Mouse (Mus musculus) heart, postnatal 0 days (tissue): Measurements from ENCODE around the gene Pebp1. TPM values are rescaled to one million over a fixed set of nuclear protein-coding genes. Genes with fewer than 3 reads are reported as not detected.

ENCODE experiments used
- ATAC-seq: fragments of 200-750 bp; cut with Nextera tagmentation; 2 replicates; pipeline ENCODE4 v1.8.0; 2017; ENCODE audit warnings: low read depth, moderate number of reproducible peaks, moderate library complexity; ENCODE audit not compliant: insufficient read depth
- DNase-seq: peaks from one replicate; pipeline ENCODE4 v3.0.0-alpha.2; 2016; ENCODE audit warnings: low spot score
- H3K27ac ChIP-seq: fragments of 300-500 bp; sonication (generic); 2 replicates; pipeline ENCODE4 v1.5.1; 2014; ENCODE audit warnings: low read depth, mild to moderate bottlenecking
- H3K27me3 ChIP-seq: fragments of 300-500 bp; sonication (generic); 2 replicates; pipeline ENCODE4 v1.6.1; 2014; ENCODE audit warnings: low read length, mixed read lengths; ENCODE audit not compliant: control insufficient read depth, insufficient read depth
- H3K36me3 ChIP-seq: fragments of 300-500 bp; sonication (generic); replicated peaks from 2 replicates; pipeline ENCODE4 v1.6.1; 2014; ENCODE audit warnings: low read length, mixed read lengths; ENCODE audit not compliant: control insufficient read depth, insufficient read depth
- H3K4me1 ChIP-seq: fragments of 300-500 bp; sonication (generic); 2 replicates; pipeline ENCODE4 v1.6.1; 2014; ENCODE audit warnings: antibody characterized with exemption; ENCODE audit not compliant: control insufficient read depth, insufficient read depth
- H3K4me2 ChIP-seq: fragments of 300-500 bp; sonication (generic); 2 replicates; pipeline ENCODE4 v1.6.1; 2014; ENCODE audit warnings: low read depth, mild to moderate bottlenecking, low read length, moderate library complexity
- H3K4me3 ChIP-seq: fragments of 300-500 bp; sonication (generic); 2 replicates; pipeline ENCODE4 v1.5.1; 2014; ENCODE audit warnings: low read depth, low read length
- H3K9ac ChIP-seq: fragments of 300-500 bp; sonication (generic); replicated peaks from 2 replicates; pipeline ENCODE4 v1.6.1; 2014; ENCODE audit warnings: low read depth, low read length, mixed read lengths
- H3K9me3 ChIP-seq: fragments of 300-500 bp; sonication (generic); replicated peaks from 2 replicates; pipeline ENCODE4 v1.6.1; 2016; ENCODE audit warnings: low read length; ENCODE audit not compliant: control insufficient read depth
- CTCF ChIP-seq: IDR thresholded peaks from 2 replicates; pipeline ENCODE4 v1.5.1; 2016; ENCODE audit warnings: antibody characterized with exemption, control low read depth, low read depth
- EP300 ChIP-seq: IDR thresholded peaks from 2 replicates; pipeline ENCODE4 v1.6.1; 2016; ENCODE audit warnings: antibody characterized with exemption, low read depth
- WGBS: fragments of 180-500 bp; shearing (Covaris S2); extraction: QIAGEN DNeasy Blood & Tissue Kit; methylation state at CpG from one replicate; pipeline ENCODE4 v1.1.7; 2014; 5-methylcytosine and 5-hydroxymethylcytosine counted together
- polyA plus RNA-seq: library from polyadenylated mRNA; unstranded; fragments of >200 nt; fragmentation: Nextera tagmentation; extraction: Ambion mirVana; gene quantifications from 2 replicates; pipeline ENCODE4 v1.2.1, GENCODE M21; 2015
- total RNA-seq: library from RNA; depleted of rRNA; stranded (reverse); fragments of >200 nt; gene quantifications from 2 replicates; pipeline ENCODE4 v1.2.3, GENCODE M21; 2014; ENCODE audit warnings: low replicate concordance

Gene Pebp1
- total and polyA plus RNA-seq, 2 experiments from 2014 or later: 527 to 871 TPM

DNA sequence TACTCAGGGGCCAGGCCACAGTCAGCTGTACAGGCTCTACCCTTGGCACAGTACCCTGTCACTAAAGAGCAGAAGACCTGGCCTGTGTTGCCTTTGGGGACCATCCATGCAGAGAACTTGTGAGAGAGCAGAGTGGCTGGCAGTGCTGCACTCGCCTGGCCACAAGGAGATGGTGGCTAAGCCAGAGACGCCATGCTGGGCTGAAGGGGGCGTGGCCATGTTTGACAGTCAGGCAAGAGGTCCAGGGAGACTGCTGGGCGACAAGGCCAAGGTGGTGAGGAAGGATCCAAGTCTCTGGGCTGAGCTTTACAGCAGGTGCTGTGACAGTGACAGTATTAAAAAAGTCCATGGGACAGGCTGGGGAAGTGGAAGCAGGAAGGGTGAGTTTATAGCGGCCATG is 18.7 kb downstream of the Pebp1 start:
- ATAC-seq: no peak
- H3K4me3 ChIP-seq: no peak overlapping the region
- no peaks in the 10 kb centered on the region for H3K27me3 ChIP-seq
- H3K27ac ChIP-seq: no peak overlapping the region
- H3K4me2 ChIP-seq: no peak overlapping the region
- H3K9ac ChIP-seq: no peak overlapping the region
- peaks cover 21% of the 10 kb centered on the region for H3K36me3 ChIP-seq
- WGBS: 48% methylated on average over 5 of the region's 5 CpGs
- DNase-seq: no peak
- TF ChIP-seq EP300: no peak
- no peak for TF ChIP-seq CTCF
- no peaks in the 10 kb centered on the region for H3K4me1 ChIP-seq
- H3K9me3 ChIP-seq: 0 out of 2 replicates have a peak, but pooled peaks cover 2% of the 10 kb centered on the region

DNA sequence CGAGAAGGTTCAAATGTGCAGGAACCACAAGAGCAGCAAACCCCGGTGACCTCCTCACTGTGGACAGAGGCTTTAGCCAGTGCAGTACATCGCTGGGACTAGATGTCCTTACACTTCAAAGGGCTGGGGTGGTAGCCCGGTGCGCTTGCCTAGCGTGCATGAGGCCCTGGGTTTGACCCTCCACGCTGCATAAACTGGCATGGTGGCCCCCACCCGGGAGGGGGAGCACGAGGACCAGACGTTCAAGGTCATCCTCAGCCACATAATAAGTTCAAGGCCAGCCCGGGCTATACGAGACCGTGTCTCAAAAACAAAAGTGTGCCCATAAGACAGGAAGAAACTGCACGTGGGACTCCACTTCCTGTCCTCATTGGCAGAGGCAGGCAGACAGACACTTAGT is 19.5 kb downstream of the Pebp1 start:
- Histone ChIP-seq H3K27me3 (no peaks in the 10 kb centered on the region), H3K9ac (no peak overlapping the region), H3K36me3 (peaks cover 27% of the 10 kb centered on the region), H3K4me3 (no peak overlapping the region), H3K27ac (no peak overlapping the region), H3K9me3 (0 out of 2 replicates have a peak, but pooled peaks cover 4% of the 10 kb centered on the region), H3K4me1 (no peaks in the 10 kb centered on the region), H3K4me2 (no peak overlapping the region)
- WGBS: 69% methylated on average over 14 of the region's 14 CpGs
- ATAC-seq: no peak
- DNase-seq: no peak
- TF ChIP-seq EP300 (no peak), CTCF (no peak)

DNA sequence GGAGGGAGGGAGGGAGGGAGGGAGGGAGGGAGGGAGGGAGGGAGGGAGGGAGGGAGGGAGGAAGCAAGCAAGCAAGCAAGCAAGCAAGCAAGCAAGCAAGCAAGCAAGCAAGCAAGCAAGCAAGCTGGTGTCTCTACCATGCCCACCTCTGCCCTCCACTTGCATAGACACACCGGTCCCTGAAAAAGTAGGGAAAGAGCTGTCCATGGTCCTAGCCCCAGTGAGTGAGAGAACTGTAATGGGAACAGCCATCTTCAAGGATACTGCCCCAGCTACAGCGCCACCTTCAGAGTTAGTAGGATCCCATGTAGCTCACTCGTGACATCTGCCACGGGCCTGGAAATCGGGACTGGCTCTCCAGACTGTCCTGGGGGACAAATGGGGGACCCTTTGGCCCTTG is 22.7 kb downstream of the Pebp1 start:
- no peaks in the 10 kb centered on the region for H3K27me3 ChIP-seq
- no peak overlapping the region for H3K9ac ChIP-seq
- H3K4me1 ChIP-seq: no peaks in the 10 kb centered on the region
- no peak overlapping the region for H3K4me3 ChIP-seq
- DNase-seq (no peak), ATAC-seq (no peak)
- H3K27ac ChIP-seq: no peak overlapping the region
- H3K36me3 ChIP-seq: peaks cover 27% of the 10 kb centered on the region
- H3K9me3 ChIP-seq: 0 out of 2 replicates have a peak, but pooled peaks cover 4% of the 10 kb centered on the region
- 46% methylated on average over 5 of the region's 5 CpGs for WGBS
- H3K4me2 ChIP-seq: no peak overlapping the region
- no peak for TF ChIP-seq EP300
- no peak for TF ChIP-seq CTCF

DNA sequence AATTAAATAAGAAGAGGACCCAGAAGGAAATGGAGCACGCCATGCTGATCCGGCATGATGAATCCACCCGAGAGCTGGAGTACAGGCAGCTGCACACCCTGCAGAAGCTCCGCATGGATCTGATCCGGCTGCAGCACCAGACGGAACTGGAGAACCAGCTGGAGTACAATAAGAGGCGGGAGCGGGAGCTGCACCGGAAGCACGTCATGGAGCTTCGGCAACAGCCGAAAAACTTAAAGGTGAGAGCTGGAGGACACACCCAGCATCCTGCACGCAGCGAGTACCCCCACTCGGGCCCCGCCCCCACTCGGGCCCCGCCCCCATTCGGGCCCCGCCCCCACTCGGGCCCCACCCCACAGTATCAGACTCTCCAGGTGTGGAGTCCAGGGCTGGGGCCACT is 23.9 kb downstream of the Pebp1 start:
- DNase-seq (no peak), ATAC-seq (no peak)
- WGBS: 82% methylated on average over 21 of the region's 21 CpGs
- Histone ChIP-seq H3K27me3 (no peaks in the 10 kb centered on the region), H3K36me3 (peaks cover 37% of the 10 kb centered on the region), H3K9ac (no peak overlapping the region), H3K4me2 (no peak overlapping the region), H3K4me1 (no peaks in the 10 kb centered on the region), H3K4me3 (no peak overlapping the region), H3K9me3 (0 out of 2 replicates have a peak, but pooled peaks cover 4% of the 10 kb centered on the region), H3K27ac (no peak overlapping the region)
- TF ChIP-seq CTCF (no peak), EP300 (no peak)

DNA sequence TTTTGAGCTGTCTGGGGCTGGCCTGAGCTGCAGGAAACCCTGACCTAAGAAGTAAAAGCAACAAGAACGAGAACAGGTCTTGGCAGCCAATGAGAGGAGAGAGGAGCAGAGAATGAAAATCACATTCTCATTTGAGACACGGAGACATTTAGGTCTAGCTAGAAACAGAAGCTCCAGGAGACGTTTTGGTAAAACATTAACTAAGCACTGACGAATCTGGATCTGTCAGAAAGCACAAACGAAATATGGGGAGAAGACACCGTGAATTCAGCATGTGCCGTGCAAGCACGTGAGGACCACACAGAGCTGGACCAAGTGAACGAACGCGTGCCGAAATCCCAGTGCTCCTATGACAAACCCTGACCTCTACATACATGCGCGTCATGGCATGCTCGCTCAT is 29.1 kb downstream of the Pebp1 start:
- Histone ChIP-seq H3K9me3 (no peaks in the 10 kb centered on the region), H3K4me3 (no peak overlapping the region), H3K27me3 (no peaks in the 10 kb centered on the region), H3K9ac (no peak overlapping the region), H3K36me3 (peaks cover 33% of the 10 kb centered on the region), H3K27ac (no peak overlapping the region), H3K4me1 (no peaks in the 10 kb centered on the region), H3K4me2 (no peak overlapping the region)
- ATAC-seq (no peak), DNase-seq (no peak)
- TF ChIP-seq EP300: no peak
- no peak for TF ChIP-seq CTCF
- 88% methylated on average over 15 of the region's 15 CpGs for WGBS

DNA sequence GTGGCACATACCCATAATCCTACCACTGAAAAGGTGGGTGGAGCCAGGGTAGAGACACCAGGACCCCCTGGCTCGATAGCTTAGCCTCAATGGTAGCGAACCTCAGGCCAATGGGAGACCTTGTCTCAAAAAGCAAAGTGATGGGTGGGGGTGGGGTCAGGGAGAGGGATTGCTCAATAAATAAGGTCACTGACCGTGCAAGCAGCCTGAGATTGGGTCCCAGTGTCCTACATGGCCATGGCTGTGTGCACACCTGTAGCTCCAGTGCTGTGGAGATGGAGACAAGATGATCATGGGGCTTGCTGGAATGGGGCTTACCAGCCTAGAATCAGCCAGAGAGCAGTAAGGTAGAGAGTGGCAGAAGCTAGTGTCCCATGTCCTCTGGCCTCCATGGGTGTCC is 35.7 kb downstream of the Pebp1 start:
- WGBS: 97% methylated on average over 3 of the region's 3 CpGs
- Histone ChIP-seq H3K9me3 (no peaks in the 10 kb centered on the region), H3K4me3 (no peak overlapping the region), H3K27me3 (no peaks in the 10 kb centered on the region), H3K36me3 (peaks cover 8% of the 10 kb centered on the region), H3K4me2 (no peak overlapping the region), H3K9ac (no peak overlapping the region), H3K27ac (no peak overlapping the region), H3K4me1 (no peaks in the 10 kb centered on the region)
- TF ChIP-seq CTCF: no peak
- TF ChIP-seq EP300: no peak
- no peak for ATAC-seq
- no peak for DNase-seq
